Mouse (Mus musculus) layer of hippocampus, adult 18-20 months (tissue): ENCODE data around the gene Vwa8. TPM values are rescaled to one million over a fixed set of nuclear protein-coding genes. Genes with fewer than 3 reads are reported as not detected.

Source experiments
- DNase-seq, 2 experiments: peaks; one replicate each; pipeline ENCODE4 v3.0.0; 2022; ENCODE audit warnings: low spot score in 2 of 2
- long read RNA-seq: library from polyadenylated mRNA; stranded (forward); transcript quantifications from one replicate; pipeline ENCODE4 v2.0.0, GENCODE M21; 2021
- total RNA-seq, 2 experiments: library from RNA; stranded (reverse); gene quantifications; 2 replicates each; pipeline ENCODE4 v1.2.3; 2021

Gene Vwa8
- total RNA-seq = 10 to 100 TPM; 29.1 to 31.7 TPM
- long read RNA-seq, full-length matches to known transcripts = 4 of 11 reads
- long read RNA-seq, partial matches to known transcripts = 7 of 11 reads
- long read RNA-seq, other reads (novel, unspliced or antisense) = 0 of 11 reads

GRCm38 (mm10) chr14:78848941-78849911 lies at the start of gene Vwa8:
Gene Vwa8, plus strand, starts transcription at chr14:78849052.
- peak; percentile 55 to 75 for DNase-seq

GRCm38 (mm10) chr14:78802378-78802777 lies 46.5 kb upstream of the Vwa8 start:
- no peak for DNase-seq

GRCm38 (mm10) chr14:78803924-78804323 lies 44.9 kb upstream of the Vwa8 start:
- DNase-seq = no peak

GRCm38 (mm10) chr14:78812896-78813295 lies 36.0 kb upstream of the Vwa8 start:
- DNase-seq = no peak

GRCm38 (mm10) chr14:78816411-78816810 lies 32.4 kb upstream of the Vwa8 start:
- no peak for DNase-seq

- DNase-seq = no peak
These were observed 31.2 kb upstream of the Vwa8 start for GRCm38 (mm10) chr14:78817651-78818050.

- DNase-seq = no peak
These were observed 30.4 kb upstream of the Vwa8 start for GRCm38 (mm10) chr14:78818406-78818805.

GRCm38 (mm10) chr14:78824013-78824412 lies 24.8 kb upstream of the Vwa8 start:
- DNase-seq = peak in 1 of 2 experiments; percentile 9

- DNase-seq = no peak
These were observed 24.3 kb upstream of the Vwa8 start for GRCm38 (mm10) chr14:78824507-78824906.

- DNase-seq = peak in 1 of 2 experiments; percentile 22
These were observed 17.7 kb upstream of the Vwa8 start for GRCm38 (mm10) chr14:78831158-78831557.

GRCm38 (mm10) chr14:78847948-78848347 lies 904 bp upstream of the Vwa8 start:
- no peak for DNase-seq

- peak in 1 of 2 experiments; percentile 15 for DNase-seq
These were observed 375 bp upstream of the Vwa8 start for GRCm38 (mm10) chr14:78848477-78848876.

- DNase-seq = no peak
These were observed 1.2 kb downstream of the Vwa8 start for GRCm38 (mm10) chr14:78849961-78850578.

GRCm38 (mm10) chr14:78850666-78851065 lies 1.8 kb downstream of the Vwa8 start:
- DNase-seq = no peak

- peak in 1 of 2 experiments; percentile 51 for DNase-seq
These were observed 2.5 kb downstream of the Vwa8 start for GRCm38 (mm10) chr14:78851366-78851765.

GRCm38 (mm10) chr14:78852401-78853246 lies 3.8 kb downstream of the Vwa8 start:
- DNase-seq = peak; percentile 32 to 77

GRCm38 (mm10) chr14:78861156-78861555 lies 12.3 kb downstream of the Vwa8 start:
- no peak for DNase-seq

GRCm38 (mm10) chr14:78870036-78870435 lies 21.2 kb downstream of the Vwa8 start:
- no peak for DNase-seq

- DNase-seq = no peak
These were observed 28.3 kb downstream of the Vwa8 start for GRCm38 (mm10) chr14:78877176-78877575.

- peak; percentile 26 to 59 for DNase-seq
These were observed 29.7 kb downstream of the Vwa8 start for GRCm38 (mm10) chr14:78878402-78879045.
